Mouse (Mus musculus) layer of hippocampus, adult 8-10 months (tissue): Measurements from ENCODE around the gene Kndc1. TPM values are rescaled to one million over a fixed set of nuclear protein-coding genes. Genes with fewer than 3 reads are reported as not detected.
A peak's percentile ranks its signal among the peaks of the same experiment; 100 is the strongest.

Experiments
- DNase-seq, 2 experiments: peaks; one replicate each; pipeline ENCODE4 v3.0.0; 2022; ENCODE audit warnings: low spot score in 2 of 2
- total RNA-seq, 4 experiments: library from RNA; stranded (reverse); gene quantifications; 2 replicates each; pipeline ENCODE4 v1.2.4; 2022

The Kndc1 gene
- total RNA-seq, 4 experiments from 2014 or later, result 90.0 to 103 (median 95.8) TPM

DNA sequence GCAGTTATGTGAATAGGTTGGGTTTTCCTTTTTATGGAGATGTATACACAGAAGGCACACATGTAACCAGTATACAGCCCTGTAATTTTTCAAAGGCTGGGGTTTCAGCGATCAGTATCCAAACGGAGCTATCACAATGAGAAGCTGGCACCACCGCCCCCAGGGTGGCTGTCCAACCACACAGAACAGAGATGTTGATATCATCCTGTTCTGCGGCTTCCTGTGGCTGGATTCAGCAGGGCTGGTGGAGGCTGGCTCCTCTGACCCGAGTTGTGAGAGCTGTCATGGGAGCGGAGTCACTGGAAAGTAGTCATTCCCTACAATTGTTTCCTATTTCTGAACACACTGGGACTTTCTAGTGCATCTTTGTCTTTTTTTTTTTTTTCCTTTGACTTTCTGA lies 10.8 kb downstream of the Kndc1 start:
- no peak for DNase-seq

DNA sequence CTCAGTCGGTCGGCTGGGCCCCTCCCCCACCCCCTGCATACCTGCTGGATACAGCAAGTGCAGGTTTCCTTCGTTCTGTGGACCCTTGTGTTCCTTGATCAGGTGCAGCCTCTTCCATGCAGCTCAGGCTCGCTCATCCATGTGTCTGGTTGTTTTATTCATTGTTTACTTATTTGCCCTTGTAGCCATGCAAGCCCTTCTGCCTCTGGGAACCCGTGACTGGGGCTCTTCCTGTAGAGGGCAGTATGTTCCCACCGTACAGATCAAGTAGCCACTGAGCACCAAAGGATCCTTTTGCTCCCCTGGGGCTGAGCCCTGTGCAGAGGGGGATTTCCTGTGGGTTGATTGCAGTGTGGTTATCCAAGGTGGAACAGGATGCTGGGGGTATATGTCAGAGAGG lies 11.2 kb downstream of the Kndc1 start:
- DNase-seq, result peak in 1 of 2 experiments; percentile 51

DNA sequence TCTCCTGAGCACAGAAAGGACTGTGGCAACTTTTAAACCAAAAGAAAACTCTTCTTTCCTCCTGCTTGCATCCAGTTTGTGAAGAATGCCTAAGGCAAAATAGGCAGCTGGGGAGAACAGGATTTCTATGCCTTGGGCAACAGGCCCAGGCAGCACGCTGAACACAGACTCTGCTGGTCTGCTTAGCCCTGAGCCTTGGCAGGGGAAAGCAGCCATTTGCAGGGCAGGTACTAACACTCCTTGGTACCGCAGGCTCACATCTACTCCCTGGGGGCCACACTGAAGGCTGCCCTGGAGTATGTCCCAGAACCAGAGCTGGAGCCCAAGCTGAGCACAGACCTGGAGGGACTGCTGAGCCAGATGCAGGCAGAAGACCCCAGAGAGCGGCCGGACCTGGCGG lies 13.7 kb downstream of the Kndc1 start:
- no peak for DNase-seq

DNA sequence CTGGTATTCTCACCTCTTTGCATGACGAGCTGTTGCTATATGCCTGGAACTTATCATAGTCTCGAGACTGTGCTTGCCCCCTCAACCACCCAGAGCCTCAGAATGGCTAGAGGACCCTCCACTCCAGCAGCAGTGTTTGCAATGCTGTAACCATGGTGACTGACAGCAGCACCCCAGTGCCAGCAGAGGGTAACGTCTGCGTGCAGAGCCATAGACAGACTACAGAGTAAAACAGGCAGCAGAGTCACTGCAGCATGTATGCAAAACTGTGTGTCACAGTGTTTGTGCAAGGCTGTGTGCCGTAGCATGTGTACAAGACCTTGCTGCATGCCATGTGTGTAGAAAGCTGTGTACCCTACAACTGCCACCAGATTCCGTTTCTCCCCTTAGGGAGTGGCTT lies 15.0 kb downstream of the Kndc1 start:
- DNase-seq, result no peak

DNA sequence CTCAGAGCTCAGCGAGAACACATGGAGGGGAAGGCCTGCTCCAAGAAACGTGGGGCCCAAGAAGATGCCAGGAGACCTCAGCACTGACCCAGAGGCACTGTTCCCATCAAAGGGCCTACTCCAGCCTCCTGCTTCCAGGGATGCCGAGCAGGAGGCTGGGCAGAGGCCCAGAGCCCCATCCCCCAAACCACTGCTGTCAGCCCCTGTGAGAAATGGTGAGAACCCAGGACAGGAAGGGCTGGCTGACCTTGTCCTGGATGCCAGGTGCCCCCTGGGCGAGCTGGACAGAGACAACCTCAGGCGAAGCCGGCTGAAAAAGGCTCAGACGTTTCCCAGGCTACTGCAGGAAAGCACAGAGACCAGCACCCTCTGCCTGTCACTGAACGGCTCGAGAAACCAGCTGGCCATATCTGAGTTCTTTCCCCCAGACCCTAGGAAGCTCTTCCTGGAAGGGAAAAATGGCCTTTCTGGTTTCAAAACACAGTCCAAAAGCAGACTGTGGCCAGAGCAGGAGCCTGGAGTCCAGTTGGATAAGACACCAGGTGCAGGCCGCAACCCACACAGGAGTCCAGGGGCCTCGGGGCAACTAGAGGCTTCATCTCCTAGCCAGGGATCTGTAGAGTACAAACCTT lies 15.8 kb downstream of the Kndc1 start:
- no peak for DNase-seq

DNA sequence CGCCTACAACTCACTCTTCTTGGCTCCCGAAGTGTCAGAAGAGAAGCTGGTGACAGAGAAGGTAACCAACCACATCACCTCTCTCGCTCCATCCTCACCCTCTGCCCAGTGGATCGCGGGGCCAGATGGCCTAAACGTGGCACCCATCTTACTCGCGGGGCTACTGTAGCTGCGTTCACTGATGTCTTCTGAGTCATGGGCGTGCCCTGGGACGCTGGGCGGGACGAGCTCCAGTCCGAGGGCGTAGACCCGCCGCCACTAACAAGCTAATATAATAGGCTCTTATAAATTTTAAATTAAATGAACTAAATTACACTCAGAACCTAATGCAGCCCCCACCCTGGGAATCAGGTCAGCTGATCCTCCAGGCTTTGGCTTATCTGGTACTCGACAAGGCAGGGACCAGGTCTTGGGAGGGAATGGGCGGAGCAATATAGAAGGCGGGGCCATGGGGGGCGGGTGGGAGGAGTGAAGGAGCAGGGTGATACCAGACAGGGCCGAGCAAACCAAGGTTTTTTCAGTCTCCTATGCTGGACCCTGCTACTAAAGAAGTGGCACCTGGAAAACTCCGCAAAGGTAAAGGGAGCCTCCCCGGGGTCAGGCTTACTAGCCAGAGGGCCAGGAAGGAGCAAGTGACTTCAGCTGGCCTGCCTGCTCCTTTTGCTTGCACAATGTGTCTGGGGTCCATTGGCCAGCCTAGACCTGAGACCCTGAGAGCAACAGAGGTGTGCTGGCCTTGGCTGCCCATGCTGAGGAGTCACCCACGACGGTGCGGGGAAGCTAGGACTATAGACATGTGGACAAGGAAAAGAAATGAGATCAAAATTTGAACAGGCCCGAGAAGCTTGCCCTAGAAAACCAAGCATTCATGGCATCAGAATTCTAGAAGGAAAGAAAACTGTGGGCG lies 19.9 kb downstream of the Kndc1 start:
- no peak for DNase-seq

DNA sequence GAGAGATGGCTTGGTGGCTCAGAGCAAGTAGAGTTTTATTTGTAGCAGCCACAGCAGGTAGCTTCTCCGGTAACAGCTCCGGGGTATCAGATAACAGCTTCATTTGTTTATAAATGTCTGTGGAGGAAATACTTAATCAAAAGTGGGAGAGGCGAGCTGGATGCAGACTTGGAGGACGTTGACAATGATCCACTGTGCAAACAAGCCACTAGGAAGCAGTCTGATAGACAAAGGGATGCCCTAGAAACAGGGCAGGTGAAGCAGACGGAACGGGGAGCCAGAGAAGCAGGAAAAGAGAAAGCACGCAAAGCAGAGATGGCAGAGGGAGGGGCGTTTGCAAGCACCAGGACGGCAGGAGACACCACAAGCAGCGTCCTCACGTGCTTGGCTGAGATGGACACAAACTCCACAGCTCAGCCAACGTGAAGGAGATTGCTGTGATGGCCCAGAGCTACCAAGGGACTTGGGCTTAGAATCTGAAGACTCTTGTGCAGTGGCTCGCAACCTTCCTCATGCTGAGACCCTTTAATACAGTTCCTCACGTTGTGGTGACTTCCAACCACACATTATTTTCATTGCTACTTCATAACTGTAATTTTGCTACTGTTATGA lies 21.3 kb downstream of the Kndc1 start:
- no peak for DNase-seq

DNA sequence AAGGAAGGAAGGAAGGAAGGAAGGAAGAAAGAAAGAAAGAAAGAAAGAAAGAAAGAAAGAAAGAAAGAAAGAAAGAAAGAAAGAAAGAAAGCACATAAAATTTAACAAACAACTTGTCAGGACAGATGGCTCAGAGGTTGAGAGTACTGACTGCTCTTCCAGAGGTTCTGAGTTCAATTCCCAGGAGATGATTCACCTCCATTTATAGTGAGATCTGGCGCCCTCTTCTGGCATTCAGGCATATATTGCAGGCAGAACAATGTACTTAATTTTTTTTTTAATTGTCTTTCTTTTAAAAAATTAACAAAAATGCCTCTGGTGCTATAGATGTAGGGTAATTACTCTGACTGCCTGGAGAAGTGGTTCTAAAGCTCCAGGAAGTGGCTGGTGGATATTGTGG lies 21.8 kb downstream of the Kndc1 start:
- no peak for DNase-seq

DNA sequence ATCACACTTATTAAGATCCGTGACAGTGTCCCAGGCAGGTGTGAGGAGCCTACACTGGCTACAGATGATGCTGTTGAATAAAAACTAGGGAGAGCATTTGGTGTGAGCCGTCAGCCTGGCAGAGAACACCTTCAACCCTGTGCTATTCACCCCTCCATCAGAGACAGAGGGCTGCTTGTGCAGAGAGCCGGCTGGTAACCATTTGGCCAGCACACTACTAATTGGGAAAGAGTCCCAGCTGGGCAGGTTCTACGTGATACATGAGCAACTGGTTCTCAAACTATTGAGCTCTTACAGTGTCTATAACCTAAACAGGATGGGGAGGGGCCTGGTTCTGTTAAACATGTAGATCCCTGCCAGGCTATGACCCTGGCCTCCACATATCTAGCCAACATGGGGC lies 23.8 kb downstream of the Kndc1 start:
- no peak for DNase-seq

DNA sequence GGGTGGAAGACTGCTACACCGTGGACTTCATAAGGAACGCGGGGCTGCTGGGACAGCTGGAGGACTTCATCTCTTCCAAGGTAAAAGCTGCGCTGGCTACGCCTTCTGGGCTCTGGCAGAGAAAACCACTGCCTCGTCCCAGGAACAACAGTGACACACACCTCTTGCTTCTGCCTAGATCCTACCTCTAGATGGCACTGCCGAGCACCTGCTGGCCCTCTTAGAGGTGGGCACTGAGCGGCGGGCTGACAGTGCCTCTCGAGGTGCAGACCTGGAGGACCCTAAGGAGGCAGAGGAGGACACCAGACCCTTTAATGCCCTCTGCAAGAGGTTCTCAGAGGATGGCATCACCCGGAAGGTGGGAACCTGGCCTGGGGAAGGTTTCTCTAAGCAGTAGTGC lies 36.2 kb downstream of the Kndc1 start:
- peak in 1 of 2 experiments; percentile 37 for DNase-seq

DNA sequence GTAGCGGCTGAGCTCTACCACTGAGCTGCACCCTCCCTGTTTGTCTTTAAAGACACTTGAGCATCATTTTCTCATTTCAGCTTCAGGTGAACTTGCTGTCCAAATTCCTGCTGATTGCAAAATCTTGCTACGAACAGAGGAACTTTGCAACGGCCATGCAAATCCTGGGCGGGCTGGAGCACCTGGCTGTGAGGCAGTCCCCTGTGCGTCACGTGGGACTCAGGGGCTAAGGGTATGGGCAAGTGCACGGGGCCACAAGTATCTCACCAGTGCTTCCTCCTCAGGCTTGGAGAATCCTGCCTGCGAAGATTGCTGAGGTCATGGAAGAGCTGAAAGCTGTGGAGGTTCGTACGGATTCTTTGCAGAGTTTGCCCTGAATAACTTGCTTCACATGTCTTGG lies 42.2 kb downstream of the Kndc1 start:
- DNase-seq, result no peak

DNA sequence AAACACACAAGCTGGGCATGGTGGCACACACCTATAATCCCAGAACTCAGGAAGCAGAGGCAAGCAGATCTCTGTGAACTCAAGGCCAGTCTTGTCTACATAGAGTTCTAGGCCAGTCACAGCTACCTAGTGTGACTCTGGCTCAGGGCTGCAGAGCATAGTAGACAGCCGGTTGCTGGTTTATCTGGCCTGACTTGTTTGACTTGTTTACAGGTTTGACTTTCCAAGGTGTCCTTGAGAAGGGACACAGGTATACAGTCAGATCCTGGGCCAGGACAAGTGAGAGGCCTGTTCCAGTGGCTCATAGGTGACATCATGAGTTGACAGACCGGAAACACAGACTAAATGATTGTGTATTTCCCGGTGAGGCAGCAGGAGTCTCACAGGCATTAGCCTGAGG lies 42.6 kb downstream of the Kndc1 start:
- DNase-seq, result no peak

DNA sequence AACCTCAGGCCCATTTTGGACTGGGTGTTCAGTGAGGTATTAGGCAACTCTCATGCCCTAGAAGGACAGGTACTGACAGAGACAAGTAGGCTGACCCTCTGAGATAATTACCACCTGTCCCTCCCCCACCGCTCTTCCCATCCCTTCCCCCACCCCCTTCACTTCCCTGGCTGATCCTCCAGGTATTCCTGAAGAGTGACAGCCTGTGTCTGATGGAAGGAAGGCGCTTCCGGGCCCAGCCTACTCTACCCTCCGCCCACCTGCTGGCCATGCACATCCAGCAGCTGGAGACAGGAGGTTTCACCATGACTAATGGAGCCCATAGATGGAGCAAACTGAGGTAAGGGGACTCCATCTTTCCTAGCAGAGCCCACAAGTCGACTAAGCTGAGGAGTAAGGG lies 43.3 kb downstream of the Kndc1 start:
- no peak for DNase-seq

DNA sequence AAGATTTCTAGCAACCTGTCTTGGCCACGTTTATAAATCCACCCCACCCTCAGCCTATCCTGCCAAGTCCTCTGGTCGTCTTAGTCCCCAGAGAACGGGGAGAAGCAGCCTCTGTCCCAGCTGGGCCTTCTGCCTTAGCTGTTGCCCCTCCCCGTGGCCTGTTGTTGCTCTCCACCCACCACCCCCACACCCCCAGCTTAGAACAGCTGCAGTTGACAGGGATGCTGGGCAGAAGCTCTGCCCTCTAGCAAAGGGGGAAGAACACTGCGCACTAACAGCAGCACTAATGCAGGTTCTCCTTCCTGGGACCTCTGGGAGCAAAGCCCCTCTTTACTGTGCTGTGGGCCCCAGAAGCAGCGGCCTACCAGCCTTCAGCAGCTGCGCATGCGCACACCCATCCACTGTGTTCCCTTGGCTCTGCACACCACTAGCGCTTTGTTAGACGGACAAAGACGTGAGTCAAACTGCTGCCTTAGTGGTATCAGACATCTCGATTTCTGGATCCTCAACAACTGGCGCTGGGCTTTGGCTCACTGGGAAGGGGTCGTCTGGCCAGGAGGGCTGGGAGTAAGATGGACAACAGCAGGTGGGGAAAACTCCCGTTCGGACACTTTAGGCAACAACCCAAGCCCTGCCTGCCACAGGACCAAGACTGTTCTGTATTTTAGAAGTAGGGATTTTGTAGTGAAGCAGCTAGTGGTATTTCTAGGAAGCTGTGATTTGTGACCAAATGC lies 46.1 kb downstream of the Kndc1 start:
- DNase-seq, result no peak

DNA sequence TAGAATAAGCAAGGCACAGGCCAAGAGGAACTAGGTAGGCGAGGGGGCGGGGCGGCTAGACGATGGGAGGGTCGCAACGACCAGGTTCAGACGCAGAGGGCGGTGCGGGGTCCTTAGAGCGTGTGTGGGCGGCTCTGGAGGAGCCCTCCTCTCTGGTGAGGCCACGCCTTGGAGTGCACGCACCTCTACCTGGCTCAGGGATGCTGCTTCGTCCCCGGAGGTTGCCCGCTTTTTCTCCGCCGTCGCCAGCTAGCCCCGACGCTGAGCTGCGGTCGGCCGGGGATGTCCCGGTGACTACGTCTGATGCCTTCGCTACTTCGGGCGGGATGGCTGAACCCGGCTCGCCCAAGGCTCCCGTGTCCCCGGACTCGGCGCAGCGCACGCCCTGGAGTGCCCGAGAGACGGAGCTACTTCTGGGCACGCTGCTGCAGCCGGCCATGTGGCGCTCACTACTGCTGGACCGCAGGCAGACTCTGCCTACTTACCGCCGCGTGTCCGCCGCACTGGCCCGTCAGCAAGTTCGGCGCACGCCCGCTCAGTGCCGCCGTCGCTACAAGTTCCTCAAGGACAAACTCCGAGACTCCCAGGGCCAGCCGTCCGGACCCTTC lies 49.3 kb downstream of the Kndc1 start, which contains the start of gene Utf1:
Utf1 (plus strand) TSS at position 116 of the 608 bp plus-strand sequence.
- DNase-seq, result no peak

DNA sequence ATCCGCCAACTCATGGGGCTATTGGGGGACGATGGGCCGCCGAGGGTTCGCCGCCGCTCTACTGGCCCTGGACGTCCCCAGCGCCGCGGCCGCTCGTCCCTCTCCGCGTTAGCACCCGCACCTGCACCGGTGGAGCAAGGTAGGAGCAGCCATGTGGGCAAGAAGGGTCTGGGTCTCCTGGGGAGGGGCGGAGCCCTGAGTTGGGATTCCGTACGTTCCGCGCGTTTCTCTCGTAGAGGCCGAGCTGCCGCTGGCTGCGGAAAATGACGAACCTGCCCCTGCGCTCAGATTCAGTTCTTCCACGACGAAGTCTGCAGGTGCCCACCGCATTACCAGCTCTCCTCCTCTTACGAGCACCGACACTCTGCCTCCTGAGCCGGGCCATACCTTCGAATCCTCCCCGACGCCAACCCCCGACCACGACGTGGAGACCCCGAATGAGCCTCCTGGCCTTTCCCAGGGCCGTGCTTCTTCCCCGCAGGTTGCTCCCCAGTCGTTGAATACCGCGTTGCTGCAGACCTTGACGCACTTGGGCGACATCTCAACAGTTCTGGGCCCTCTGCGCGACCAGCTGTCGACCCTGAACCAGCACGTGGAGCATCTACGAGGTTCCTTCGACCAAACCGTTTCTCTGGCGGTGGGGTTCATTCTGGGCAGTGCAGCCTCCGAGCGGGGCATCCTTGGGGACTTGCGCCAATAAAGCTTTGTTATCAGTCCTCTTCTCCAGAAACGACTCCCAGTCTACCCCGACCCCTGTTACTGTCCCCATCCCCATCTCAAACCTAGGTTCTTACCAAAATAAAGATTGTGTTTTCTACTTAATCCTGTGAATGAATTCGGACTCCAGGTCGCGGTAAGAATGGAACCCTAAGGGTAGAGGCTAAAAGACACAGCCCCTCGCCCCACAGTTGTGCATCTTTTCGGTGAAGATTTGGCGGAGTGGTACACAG lies 50.1 kb downstream of the Kndc1 start:
- no peak for DNase-seq

DNA sequence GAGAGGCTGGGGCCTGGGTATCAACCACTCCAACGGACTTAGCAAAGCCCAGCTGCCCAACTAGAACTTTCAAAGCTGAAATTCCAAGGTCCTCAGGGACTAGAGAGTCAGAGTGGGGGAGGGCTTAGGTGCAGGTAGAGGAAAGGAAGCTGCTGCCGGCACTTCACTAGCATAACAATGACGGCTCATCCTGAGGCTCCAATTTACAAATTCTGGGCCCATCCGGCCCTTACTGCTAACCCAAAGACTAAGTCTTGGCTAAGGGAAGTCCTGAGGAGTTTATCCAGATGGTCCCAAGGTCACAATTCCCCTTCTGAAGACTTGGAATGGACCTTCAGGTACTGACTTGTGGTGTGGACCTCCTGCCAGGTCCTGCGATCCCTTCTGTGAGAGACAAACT lies 51.0 kb downstream of the Kndc1 start:
- no peak for DNase-seq

DNA sequence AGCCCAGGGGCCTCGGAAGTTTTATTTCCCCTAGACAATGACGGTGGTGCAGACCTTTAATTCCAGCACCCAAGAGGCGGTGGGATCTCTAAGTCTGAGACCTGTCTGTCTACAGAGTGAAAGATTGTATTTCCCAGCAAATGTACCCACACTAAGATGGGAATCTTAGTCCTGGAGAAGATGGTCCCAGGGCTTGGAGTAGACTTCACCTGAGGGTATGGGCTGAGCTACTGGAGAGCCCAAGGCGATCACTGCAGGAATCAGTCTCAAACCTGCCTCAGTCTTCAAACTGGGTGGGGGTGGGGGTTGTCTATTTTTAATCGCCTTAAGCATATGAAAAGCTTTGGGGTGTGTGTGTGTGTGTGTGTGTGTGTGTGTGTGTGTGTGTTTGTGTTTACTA lies 51.5 kb downstream of the Kndc1 start:
- DNase-seq, result no peak

DNA sequence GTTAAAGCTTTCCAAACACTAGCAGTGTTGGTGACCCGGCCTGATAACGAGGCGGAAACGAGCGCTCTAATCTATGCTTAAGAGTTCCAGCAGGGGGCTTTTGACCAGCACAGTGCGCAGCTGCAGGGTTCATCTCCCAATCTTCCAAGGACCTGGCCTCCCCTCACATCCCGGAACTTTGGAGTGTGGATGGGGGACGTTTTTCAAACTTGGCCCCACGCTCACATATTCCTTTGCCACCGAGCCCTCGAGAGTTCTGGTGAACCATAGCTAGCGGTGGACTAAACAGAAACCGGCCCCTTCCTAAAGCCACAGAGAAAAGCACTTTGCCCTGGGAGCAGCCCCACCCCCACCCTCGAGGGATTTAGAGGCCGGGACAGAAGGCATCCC lies 55.4 kb downstream of the Kndc1 start:
- DNase-seq, result no peak

DNA sequence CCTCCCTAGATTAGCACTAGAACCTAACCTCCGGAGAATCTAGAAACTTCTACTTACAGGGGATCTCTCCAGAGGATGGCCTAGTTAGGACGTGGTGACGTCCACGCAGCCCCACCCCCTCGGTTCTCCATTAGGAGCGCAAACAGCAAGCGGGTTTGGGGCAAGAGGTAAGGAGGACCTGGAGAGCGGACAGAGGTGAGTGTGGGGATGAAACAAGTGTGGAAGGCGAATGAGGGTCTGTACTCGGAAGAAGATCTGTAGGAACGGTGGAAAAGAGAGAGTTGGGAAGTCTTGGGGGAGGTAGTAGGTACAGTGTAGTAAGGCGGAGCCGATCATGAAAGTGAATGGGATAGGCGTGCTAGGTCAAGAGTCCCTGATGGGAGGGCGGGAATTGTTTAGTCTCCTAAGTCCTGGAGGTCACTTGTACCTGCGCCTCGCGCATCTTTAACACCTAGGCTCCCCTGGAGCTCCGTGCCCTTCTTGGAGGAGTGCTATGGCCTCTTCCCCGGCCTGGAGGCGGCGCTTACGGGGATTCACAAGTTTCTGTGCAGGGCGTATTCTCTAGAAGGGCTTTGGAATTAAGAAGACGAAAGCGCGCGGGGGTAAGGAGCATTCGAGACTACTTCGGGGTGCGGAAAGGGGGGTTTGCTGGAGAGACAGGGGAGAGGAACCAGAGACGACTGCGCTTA lies 55.9 kb downstream of the Kndc1 start:
- DNase-seq, result no peak
